20 mouse cellular contexts compared by ENCODE assay signal in genomic region chr5:4990237-4990636, GRCm38 (mm10).
DNase-seq lines count a peak whose midpoint lies in the region; ATAC-seq and TF ChIP-seq lines count a peak whose summit lies in the region.
"Had no signal": no experiment of that assay in that cellular context is flagged by ENCODE, and none has a peak within 500 bp of the region (broad histone marks: within the 10 kb centered on the region; RNA-seq: fewer than 3 reads in every experiment).

No protein-coding gene starts in this region.

- H3K4me1 ChIP-seq in forebrain, embryonic 15.5 days, result peaks cover 19% of the 10 kb centered on the region
- no peaks in the 10 kb centered on the region; the same call in 1 of the 2 replicates for H3K4me1 ChIP-seq in forebrain, postnatal 0 days (ENCODE audit: insufficient read depth)
- H3K4me1 ChIP-seq in olfactory bulb, adult 2 months (ENCODE audit: control insufficient read depth, insufficient read depth, low read length), result peaks cover 10% of the 10 kb centered on the region
- H3K4me1 ChIP-seq: hindbrain, embryonic 15.5 days had no signal

- no peaks in the 10 kb centered on the region for H3K27me3 ChIP-seq in forebrain, embryonic 15.5 days
- H3K27me3 ChIP-seq in forebrain, postnatal 0 days (ENCODE audit: insufficient read depth, low read length), result no peaks in the 10 kb centered on the region
- H3K27me3 ChIP-seq: hindbrain, embryonic 12.5 days; hindbrain, embryonic 15.5 days had no signal

- WGBS in forebrain, embryonic 15.5 days, result 24% methylated on average over 5 of the region's 5 CpGs
- 28% methylated on average over 5 of the region's 5 CpGs for WGBS in forebrain, postnatal 0 days
- 60% methylated on average over 5 of the region's 5 CpGs for WGBS in olfactory bulb, adult 2 months

- no peak for DNase-seq in forebrain, postnatal 0 days
- DNase-seq in layer of hippocampus, adult 2 months (ENCODE audit: low spot score in 2 of 2), result no peak
- DNase-seq in layer of hippocampus, postnatal 14 days (ENCODE audit: low spot score in 2 of 2), result no peak
- peak; percentile 64 for DNase-seq in brain, adult 2 months (ENCODE audit: low read depth, low spot score)
- DNase-seq in right cerebral cortex, adult 18-20 months, result no peak
- DNase-seq: adrenal gland, adult 8-10 months; adrenal gland, postnatal 25 days; cerebellum, adult 11 months; cerebellum, adult 2 months; cerebellum, adult 9-11 months; cerebellum, postnatal 36 days; gastrocnemius, postnatal 10 days; heart, adult 11 months had no signal

- no peak overlapping the region for H3K4me3 ChIP-seq in forebrain, embryonic 15.5 days
- H3K4me3 ChIP-seq in forebrain, postnatal 0 days (ENCODE audit: low read depth, low read length), result no peak overlapping the region
- no peak overlapping the region for H3K4me3 ChIP-seq in layer of hippocampus, adult 2 months
- no peak overlapping the region for H3K4me3 ChIP-seq in olfactory bulb, adult 2 months (ENCODE audit: insufficient read depth, low read depth, low read length)
- H3K4me3 ChIP-seq: hindbrain, embryonic 12.5 days; hindbrain, embryonic 15.5 days had no signal

- ATAC-seq in forebrain, embryonic 15.5 days (replicated peaks), result 0 out of 2 replicates have a peak, but pooled peaks have one; percentile 56
- no peak for ATAC-seq in forebrain, postnatal 0 days
- ATAC-seq: activated CD4-positive, CD25-positive, alpha-beta regulatory T cell, adult 4 months; forebrain, embryonic 14.5 days had no signal

- H3K27ac ChIP-seq in forebrain, embryonic 15.5 days (replicated peaks), result no peak overlapping the region
- no peak overlapping the region for H3K27ac ChIP-seq in forebrain, postnatal 0 days (ENCODE audit: low read depth, low read length)
- peak overlapping the region; percentile 91 for H3K27ac ChIP-seq in layer of hippocampus, adult 2 months
- peak overlapping the region; percentile 8; the same call in 1 of the 2 replicates for H3K27ac ChIP-seq in olfactory bulb, adult 2 months (ENCODE audit: insufficient read depth, low read depth, low read length)
- H3K27ac ChIP-seq: hindbrain, embryonic 12.5 days; hindbrain, embryonic 15.5 days had no signal

- no peaks in the 10 kb centered on the region for H3K36me3 ChIP-seq in forebrain, embryonic 15.5 days
- no peaks in the 10 kb centered on the region for H3K36me3 ChIP-seq in forebrain, postnatal 0 days (ENCODE audit: insufficient read depth)
- H3K36me3 ChIP-seq: hindbrain, embryonic 12.5 days; hindbrain, embryonic 15.5 days had no signal

- no peak overlapping the region for H3K4me2 ChIP-seq in forebrain, embryonic 15.5 days (replicated peaks)
- H3K4me2 ChIP-seq in forebrain, postnatal 0 days (ENCODE audit: low read depth), result no peak overlapping the region
- H3K4me2 ChIP-seq: heart, embryonic 11.5 days; hindbrain, embryonic 12.5 days; hindbrain, embryonic 15.5 days had no signal

- no peak for TF ChIP-seq POLR2A in olfactory bulb, adult 2 months (IDR thresholded peaks at IDR 0.05; ENCODE audit: insufficient read depth, low read depth, low read length)

- TF ChIP-seq CTCF in forebrain, postnatal 0 days (IDR thresholded peaks at IDR 0.05; ENCODE audit: low read depth), result no peak
- no peak for TF ChIP-seq CTCF in layer of hippocampus, adult 2 months (conservative IDR thresholded peaks at IDR 0.05)
- no peak for TF ChIP-seq CTCF in olfactory bulb, adult 2 months (IDR thresholded peaks at IDR 0.05; ENCODE audit: insufficient read depth, low read depth, low read length)

- H3K9ac ChIP-seq in forebrain, embryonic 15.5 days (replicated peaks), result no peak overlapping the region
- no peak overlapping the region for H3K9ac ChIP-seq in forebrain, postnatal 0 days
- H3K9ac ChIP-seq: hindbrain, embryonic 12.5 days; hindbrain, embryonic 15.5 days had no signal

- no peaks in the 10 kb centered on the region for H3K9me3 ChIP-seq in forebrain, embryonic 15.5 days
- no peaks in the 10 kb centered on the region for H3K9me3 ChIP-seq in forebrain, postnatal 0 days (ENCODE audit: low read length)
- H3K9me3 ChIP-seq: hindbrain, embryonic 12.5 days; hindbrain, embryonic 15.5 days had no signal

Comparison
In these comparisons a context has a peak if more than half of its experiments do, and no peak if none do; other contexts are left out.
1. H3K27ac ChIP-seq: peak in layer of hippocampus, adult 2 months (single experiment) and olfactory bulb, adult 2 months (single experiment); none in forebrain, embryonic 15.5 days (single experiment) and forebrain, postnatal 0 days (single experiment).